Mouse (Mus musculus) adrenal gland, adult 18-20 months (tissue): ENCODE results near the gene H2-M11. TPM values are rescaled to one million over a fixed set of nuclear protein-coding genes. Genes with fewer than 3 reads are reported as not detected.

Experiments
- DNase-seq, 2 experiments: peaks; one replicate each; pipeline ENCODE4 v3.0.0; 2021 to 2022; ENCODE audit warnings: low spot score in 2 of 2
- long read RNA-seq, 2 experiments: library from polyadenylated mRNA; stranded (forward); transcript quantifications; one replicate each; pipeline ENCODE4 v2.0.0; 2021
- total RNA-seq, 2 experiments: library from RNA; stranded (reverse); gene quantifications; 1 replicate in 1 of 2; 2 replicates in 1 of 2; pipeline ENCODE4 v1.2.3; 2021

The H2-M11 gene
- not detected for total RNA-seq
- long read RNA-seq, experiment 1 = 0 reads
- long read RNA-seq, experiment 2 = 0 reads

- DNase-seq = no peak
Observed at GRCm38 (mm10) chr17:36546775-36547174, at the start of gene H2-M11. Gene H2-M11, plus strand, starts transcription at chr17:36547075.

GRCm38 (mm10) chr17:36500435-36500834, 46.4 kb upstream of the H2-M11 start:
- DNase-seq = no peak

GRCm38 (mm10) chr17:36503910-36504309, 43.0 kb upstream of the H2-M11 start:
- DNase-seq = no peak

Other genes with a start within 250 kb of the H2-M11 start
- not detected for gene H2-M10.1, start 220.9 kb upstream of the H2-M11 start, total RNA-seq
- not detected for gene H2-M10.3, start 178.7 kb upstream of the H2-M11 start, total RNA-seq
- gene H2-M10.4, start 84.7 kb upstream of the H2-M11 start, total RNA-seq = not detected
- gene H2-M9, start 95.6 kb downstream of the H2-M11 start, total RNA-seq = under 1 TPM in 1 of 2 experiments, not detected in 1; 0.54 TPM
- gene H2-M1, start 125.1 kb downstream of the H2-M11 start, total RNA-seq = not detected
- gene H2-M10.5, start 225.8 kb downstream of the H2-M11 start, total RNA-seq = not detected